Mouse (Mus musculus) liver, postnatal 0 days (tissue): Measurements from ENCODE around the gene Serpine1.

ENCODE experiments used
- CTCF ChIP-seq: sonication (generic); IDR thresholded peaks from 2 replicates; pipeline ENCODE4 v1.5.1; 2016; ENCODE audit warnings: antibody characterized with exemption, low read depth
- EP300 ChIP-seq: IDR thresholded peaks from 2 replicates; pipeline ENCODE4 v1.6.1; 2016; ENCODE audit warnings: antibody characterized with exemption, low read depth, mild to moderate bottlenecking

- TF ChIP-seq CTCF: no peak
- no peak for TF ChIP-seq EP300
Measured at GRCm38 (mm10) chr5:137078616-137079015, 6.5 kb upstream of the Serpine1 start.
